Mouse (Mus musculus) retina, adult 2 months (tissue): ENCODE measurements around the gene AI593442.

Experiments
- DNase-seq: peaks from one replicate; pipeline ENCODE4 v3.0.0-alpha.2; 2012; ENCODE audit warnings: low read depth, low spot score

Gene AI593442

DNA sequence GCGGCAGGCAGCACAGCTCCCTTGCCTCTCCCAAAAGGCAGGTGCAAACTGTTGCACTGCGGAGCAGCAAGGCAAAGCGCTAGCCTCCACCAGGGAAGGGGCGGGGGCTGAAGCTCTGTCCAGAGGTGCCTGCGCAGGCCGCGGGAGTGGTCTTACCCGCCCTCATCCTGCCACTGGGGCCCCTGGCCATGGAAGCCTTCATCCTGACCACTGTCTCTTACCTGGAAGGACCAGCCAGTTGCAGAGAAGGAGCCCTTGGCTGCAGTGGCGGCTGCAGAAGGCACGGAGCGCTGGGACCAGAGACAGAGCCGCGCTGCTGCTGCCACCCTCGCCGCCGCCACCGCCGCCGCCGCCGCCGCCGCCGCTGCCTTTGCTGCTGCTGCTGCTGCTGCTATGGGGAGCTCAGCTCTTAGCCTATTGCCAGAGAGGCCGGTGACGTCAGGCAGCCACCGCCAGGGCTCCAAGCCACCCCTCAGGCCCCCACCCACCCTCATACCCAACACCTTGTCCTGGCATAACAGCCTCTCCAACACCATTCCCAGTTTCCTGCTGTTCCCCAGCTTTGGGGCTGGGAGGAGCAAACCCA is at the start of gene AI593442:
Gene AI593442 (minus strand): TSS at position 419 of the 586 bp plus-strand sequence.
- no peak for DNase-seq

- DNase-seq = no peak
These were observed 49.2 kb upstream of the AI593442 start for GRCm38 (mm10) chr9:52728806-52729205.

GRCm38 (mm10) chr9:52722626-52723025 is 43.0 kb upstream of the AI593442 start:
- no peak for DNase-seq

GRCm38 (mm10) chr9:52719562-52719961 is 40.0 kb upstream of the AI593442 start:
- DNase-seq = no peak

DNA sequence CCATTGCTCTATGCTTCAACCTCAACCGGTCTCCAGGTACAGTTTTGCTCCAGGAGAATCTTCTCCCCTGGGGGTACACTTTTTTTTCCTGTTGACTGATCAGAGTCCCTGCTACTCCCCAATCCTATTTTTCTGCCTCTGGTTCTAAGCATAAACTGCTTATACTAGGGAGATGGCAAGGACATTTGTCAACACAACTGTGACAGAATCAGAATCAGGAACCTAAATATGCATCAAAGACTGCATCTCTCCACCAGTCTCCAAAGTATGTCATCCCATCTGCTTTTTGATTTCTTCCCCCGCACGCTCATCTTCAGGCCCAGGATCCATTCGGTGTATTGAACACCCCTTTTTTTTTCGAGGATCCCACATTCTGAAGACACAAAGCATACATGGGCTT is 456 bp upstream of the AI593442 start:
- DNase-seq = no peak

GRCm38 (mm10) chr9:52678839-52679215 is 753 bp downstream of the AI593442 start:
- no peak for DNase-seq

GRCm38 (mm10) chr9:52678179-52678838 is 1.3 kb downstream of the AI593442 start:
- no peak for DNase-seq

DNA sequence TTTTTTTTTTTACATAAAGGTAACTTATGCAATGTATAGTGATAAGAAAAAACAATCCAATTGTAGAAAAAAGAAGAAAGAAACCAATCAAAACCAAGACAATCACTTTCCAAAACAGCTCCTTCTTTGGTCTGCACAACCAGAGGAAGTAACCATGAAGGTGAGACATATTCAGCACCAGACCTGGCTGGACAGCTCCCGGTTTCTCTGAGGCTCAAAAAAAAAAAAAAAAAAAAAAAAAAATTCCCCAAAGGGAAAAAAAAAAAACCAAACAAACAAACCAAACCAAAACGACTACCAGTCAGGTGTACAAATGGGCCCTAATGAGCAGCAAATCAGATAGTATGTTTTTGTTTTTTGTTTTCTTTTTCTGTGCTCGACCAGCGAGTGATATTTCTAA is 3.0 kb downstream of the AI593442 start:
- no peak for DNase-seq

DNA sequence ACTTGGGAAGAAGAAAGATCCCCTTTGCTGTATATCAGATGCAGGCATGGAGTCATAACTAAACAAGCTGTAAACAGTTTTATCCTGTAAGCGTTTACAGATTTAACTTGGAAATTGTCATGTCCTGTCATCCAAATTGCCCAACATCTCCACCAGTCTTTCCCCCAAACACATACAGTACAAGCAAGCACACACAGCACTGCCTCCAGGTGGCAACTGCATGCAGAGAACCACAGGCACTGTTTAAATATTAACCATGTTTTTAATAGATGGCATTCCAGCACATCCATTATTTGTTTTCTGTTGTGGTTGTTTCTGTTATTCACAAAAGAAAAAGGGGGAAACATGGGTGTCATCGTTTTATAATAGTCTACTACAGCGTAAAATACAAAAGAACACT is 3.6 kb downstream of the AI593442 start:
- no peak for DNase-seq

- DNase-seq = no peak
These were observed 18.2 kb downstream of the AI593442 start for GRCm38 (mm10) chr9:52661422-52661821.

GRCm38 (mm10) chr9:52650341-52650951 is 29.1 kb downstream of the AI593442 start:
- no peak for DNase-seq

GRCm38 (mm10) chr9:52645312-52645711 is 34.3 kb downstream of the AI593442 start:
- no peak for DNase-seq

GRCm38 (mm10) chr9:52644626-52645025 is 35.0 kb downstream of the AI593442 start:
- no peak for DNase-seq

DNA sequence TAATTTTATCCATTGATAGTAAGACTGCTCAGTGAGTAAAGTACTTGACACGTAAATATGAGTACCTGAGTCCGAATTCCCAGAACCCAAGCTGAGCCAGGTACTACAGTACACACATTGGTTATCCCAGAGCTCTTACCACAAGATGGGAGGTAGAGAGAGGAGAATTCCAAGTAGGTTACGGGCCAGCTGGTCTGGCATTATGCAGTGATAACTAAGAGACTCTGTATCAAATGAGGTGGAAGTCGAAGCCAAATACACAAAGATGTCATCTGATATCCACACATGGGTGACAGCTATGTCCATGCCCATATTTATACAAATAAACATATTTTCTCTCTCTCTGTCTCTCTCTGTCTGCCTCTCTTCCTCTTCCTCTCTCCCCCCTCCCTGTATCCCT is 35.4 kb downstream of the AI593442 start:
- no peak for DNase-seq

GRCm38 (mm10) chr9:52635991-52636390 is 43.6 kb downstream of the AI593442 start:
- DNase-seq = no peak

DNA sequence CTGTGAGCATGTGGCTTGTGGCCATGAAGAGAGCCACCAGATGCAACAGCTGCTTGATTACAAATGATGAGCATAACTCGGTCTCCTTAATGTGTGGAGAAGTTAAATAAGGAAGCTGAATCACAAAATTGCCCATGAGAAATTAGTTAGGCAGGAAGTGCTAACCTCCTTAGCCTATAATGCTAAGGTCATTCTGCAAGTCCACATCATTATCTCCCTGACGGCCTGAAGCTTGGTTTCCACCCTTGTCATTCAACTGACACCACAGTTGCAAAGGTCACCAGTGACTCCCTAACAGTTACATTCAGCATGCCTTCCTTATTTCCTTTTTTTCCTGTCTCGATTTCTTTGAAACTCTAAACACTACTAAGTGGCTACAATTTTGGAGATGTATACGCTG is 55.7 kb downstream of the AI593442 start:
- no peak for DNase-seq
